Comparison of ENCODE assay signal across 1 mouse cellular context in genomic region chr10:128504641-128505370, GRCm38 (mm10).
A peak's percentile ranks its signal among the peaks of the same experiment; 100 is the strongest.
TF ChIP-seq lines count a peak whose summit lies in the region.

No protein-coding gene starts in this region.

TF ChIP-seq in MEL, 35 proteins besides CTCF, POLR2A, EP300 and RAD21 (continued from another document):
- no peak for TF ChIP-seq E2F4 (IDR thresholded peaks at IDR 0.05; ENCODE audit: borderline replicate concordance, low read depth, low read length)
- TF ChIP-seq JUND (IDR thresholded peaks at IDR 0.05; ENCODE audit: low read depth, low read length) = no peak
- no peak for TF ChIP-seq ZNF384 (IDR thresholded peaks at IDR 0.05; ENCODE audit: low read depth, low read length)
- peak; percentile 71 for TF ChIP-seq ETS1 (IDR thresholded peaks at IDR 0.05; ENCODE audit: low read depth, low read length)
- no peak for TF ChIP-seq ZKSCAN1 (IDR thresholded peaks at IDR 0.05; ENCODE audit: low read depth, low read length)
- no peak for TF ChIP-seq USF1 (IDR thresholded peaks at IDR 0.05; ENCODE audit: low read depth, low read length)
- no peak for TF ChIP-seq UBTF (IDR thresholded peaks at IDR 0.05; ENCODE audit: borderline replicate concordance, insufficient read depth, low read depth, low read length)
- 0 out of 2 replicates have a peak, but pooled peaks have one; percentile 38 for TF ChIP-seq TBP (IDR thresholded peaks at IDR 0.05; ENCODE audit: low read depth, low read length)
- peak; percentile 78 for TF ChIP-seq ELF1 (IDR thresholded peaks at IDR 0.05; ENCODE audit: low read depth, low read length)
- no peak for TF ChIP-seq NELFE (IDR thresholded peaks at IDR 0.05; ENCODE audit: low read depth, low read length)
- TF ChIP-seq MEF2A (IDR thresholded peaks at IDR 0.05; ENCODE audit: extremely low read depth, insufficient replicate concordance, low read depth, low read length, poor library complexity, severe bottlenecking) = no peak
- peak; percentile 42; the same call in 1 of the 2 replicates for TF ChIP-seq MXI1 (IDR thresholded peaks at IDR 0.05; ENCODE audit: low read depth, low read length)
- TF ChIP-seq RCOR1 (IDR thresholded peaks at IDR 0.05; ENCODE audit: low read depth, low read length) = peak; percentile 67
- no peak for TF ChIP-seq POLR2AphosphoS2 (IDR thresholded peaks at IDR 0.05; ENCODE audit: low read length)
- no peak for TF ChIP-seq KAT2A (conservative IDR thresholded peaks at IDR 0.05; ENCODE audit: low read depth, low read length)
- TF ChIP-seq GABPA (IDR thresholded peaks at IDR 0.05; ENCODE audit: low read depth, low read length) = no peak
- TF ChIP-seq MYC (IDR thresholded peaks at IDR 0.05; ENCODE audit: low read depth, low read length) = peak; percentile 58; the same call in 1 of the 2 replicates
- no peak for TF ChIP-seq MAFK (IDR thresholded peaks at IDR 0.05; ENCODE audit: borderline replicate concordance, low read depth, low read length)
- TF ChIP-seq GATA1 (IDR thresholded peaks at IDR 0.05; ENCODE audit: low read depth, low read length) = peak; percentile 83
